Mouse (Mus musculus) layer of hippocampus, adult 8-10 months (tissue): ENCODE data around the gene Tbc1d1. TPM values are rescaled to one million over a fixed set of nuclear protein-coding genes. Genes with fewer than 3 reads are reported as not detected.

ENCODE experiments used
- DNase-seq, 2 experiments: peaks; one replicate each; pipeline ENCODE4 v3.0.0; 2022; ENCODE audit warnings: low spot score in 2 of 2
- total RNA-seq, 4 experiments: library from RNA; stranded (reverse); gene quantifications; 2 replicates each; pipeline ENCODE4 v1.2.4; 2022

Tbc1d1 gene
- total RNA-seq, 4 experiments from 2014 or later = 26.0 to 30.5 (median 28.4) TPM

- no peak for DNase-seq
Observed at GRCm38 (mm10) chr5:64205610-64206009, 49.5 kb downstream of the Tbc1d1 start.

DNA sequence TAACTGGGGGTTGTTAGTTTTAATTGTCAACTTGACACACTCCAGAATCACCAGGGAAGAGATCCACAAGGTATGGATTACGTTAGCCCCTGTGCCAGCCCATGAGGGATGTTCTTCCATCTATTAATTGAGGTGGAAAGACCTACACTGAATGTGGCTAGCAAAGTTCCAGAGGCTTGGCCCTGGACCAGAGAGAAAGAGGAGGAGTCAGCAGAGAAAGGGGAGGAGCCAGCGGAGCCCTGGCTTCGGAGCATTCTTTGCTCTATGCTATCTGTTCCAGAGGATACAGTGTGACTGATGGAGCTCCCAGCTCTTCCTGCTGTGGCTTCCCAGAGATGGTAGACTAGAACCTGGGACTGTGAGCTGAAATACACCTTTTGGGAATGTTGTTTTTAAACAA lies 50.3 kb downstream of the Tbc1d1 start:
- no peak for DNase-seq

DNA sequence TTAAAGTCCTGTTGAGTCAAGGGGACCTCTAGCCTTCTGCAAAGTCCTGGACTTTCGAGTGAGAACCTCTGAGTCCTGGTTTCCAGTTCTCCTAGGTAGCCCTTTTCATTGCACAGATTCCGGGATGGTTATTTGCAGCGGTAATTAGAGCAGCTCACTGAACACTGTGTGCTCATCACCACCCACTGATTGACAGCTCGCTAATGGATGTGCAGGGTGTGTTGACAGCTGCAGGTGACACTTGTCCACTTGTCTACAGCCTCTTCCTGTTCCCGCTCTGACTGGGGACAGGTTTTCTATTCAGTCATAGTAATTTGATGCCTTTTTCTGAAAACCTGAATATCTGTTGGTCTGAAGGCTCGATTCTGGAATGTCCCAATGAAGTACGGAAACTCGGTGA lies 50.8 kb downstream of the Tbc1d1 start:
- no peak for DNase-seq

- no peak for DNase-seq
Observed at GRCm38 (mm10) chr5:64207800-64208199, 51.7 kb downstream of the Tbc1d1 start.

DNA sequence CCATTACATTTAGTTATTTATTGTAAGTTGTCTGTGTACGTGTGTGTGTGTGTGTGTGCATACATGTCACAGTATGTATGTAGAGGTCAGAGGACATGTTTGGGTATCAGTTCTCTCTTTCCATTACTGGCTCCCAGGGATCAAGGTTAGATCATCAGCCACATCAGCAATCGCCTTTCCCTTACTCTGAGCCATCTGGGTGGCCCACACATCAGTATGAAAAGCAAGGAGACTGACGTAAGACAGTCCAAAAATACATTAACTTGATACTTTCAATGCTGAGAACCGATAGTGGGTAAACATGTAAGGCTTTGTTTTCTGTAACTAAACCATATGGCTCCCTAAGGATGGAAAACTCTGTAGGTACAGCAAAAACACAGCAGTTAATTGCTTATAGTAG lies 54.7 kb downstream of the Tbc1d1 start:
- DNase-seq = no peak

DNA sequence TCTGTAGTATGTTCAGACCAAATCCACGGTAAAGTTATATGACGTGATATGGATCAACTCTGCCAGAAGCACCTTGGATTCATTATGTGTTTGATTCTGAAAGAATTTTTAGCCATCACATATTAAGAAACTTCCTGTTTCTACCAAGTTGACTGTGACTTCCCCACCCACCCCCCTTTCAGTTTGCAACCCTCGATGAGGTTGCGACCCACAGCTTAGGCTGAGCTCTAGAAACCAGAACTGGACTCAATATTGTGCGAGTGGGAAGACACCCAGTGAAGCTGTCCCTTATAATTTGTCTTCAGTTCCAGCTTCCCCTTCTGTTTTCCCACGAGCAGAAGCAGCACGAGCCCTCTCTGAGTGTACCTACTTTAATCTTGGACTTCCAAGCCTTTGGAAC lies 55.2 kb downstream of the Tbc1d1 start:
- DNase-seq = no peak

GRCm38 (mm10) chr5:64212206-64212605 lies 56.1 kb downstream of the Tbc1d1 start:
- no peak for DNase-seq

DNA sequence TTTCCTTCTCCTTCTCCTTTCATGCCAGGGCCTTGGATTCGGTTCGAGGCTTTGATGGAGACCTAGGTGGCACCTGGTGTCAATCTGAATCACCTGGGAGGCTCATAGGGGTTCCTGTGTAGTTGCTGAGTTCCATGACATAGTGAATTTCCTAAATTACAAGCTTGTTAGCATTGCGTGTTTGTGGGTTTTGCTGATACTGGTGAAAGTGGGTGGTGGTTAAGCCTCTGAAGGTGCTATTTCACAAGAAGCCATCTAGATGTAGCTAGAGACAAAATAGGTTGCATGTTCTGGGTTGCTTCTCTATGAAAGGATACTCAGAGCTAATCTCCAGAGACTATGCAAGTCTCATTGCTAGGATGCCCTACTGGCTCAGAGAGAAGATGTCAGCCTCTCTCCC lies 56.5 kb downstream of the Tbc1d1 start:
- DNase-seq = no peak

GRCm38 (mm10) chr5:64215806-64216205 lies 59.7 kb downstream of the Tbc1d1 start:
- DNase-seq = no peak

- DNase-seq = no peak
Observed at GRCm38 (mm10) chr5:64216326-64216725, 60.2 kb downstream of the Tbc1d1 start.

DNA sequence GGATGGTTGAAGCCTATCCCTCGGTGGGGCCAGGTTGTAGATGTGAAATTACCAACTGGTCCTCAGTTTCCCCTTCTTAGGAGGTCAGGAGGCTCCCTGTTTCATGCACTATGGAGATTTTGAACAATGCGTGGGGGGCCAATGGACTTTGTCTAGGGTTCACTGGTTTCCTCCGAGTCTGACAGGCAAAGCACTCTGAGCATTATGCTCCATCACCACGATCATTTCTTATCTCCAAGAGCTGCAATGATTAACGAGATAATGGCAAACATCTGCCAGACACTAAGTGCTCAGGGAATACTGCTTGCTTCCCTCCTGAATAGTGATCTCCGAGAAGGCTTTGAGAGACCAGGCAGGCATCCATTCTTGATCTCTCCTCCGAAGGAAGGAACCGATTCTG lies 61.2 kb downstream of the Tbc1d1 start:
- DNase-seq = no peak

DNA sequence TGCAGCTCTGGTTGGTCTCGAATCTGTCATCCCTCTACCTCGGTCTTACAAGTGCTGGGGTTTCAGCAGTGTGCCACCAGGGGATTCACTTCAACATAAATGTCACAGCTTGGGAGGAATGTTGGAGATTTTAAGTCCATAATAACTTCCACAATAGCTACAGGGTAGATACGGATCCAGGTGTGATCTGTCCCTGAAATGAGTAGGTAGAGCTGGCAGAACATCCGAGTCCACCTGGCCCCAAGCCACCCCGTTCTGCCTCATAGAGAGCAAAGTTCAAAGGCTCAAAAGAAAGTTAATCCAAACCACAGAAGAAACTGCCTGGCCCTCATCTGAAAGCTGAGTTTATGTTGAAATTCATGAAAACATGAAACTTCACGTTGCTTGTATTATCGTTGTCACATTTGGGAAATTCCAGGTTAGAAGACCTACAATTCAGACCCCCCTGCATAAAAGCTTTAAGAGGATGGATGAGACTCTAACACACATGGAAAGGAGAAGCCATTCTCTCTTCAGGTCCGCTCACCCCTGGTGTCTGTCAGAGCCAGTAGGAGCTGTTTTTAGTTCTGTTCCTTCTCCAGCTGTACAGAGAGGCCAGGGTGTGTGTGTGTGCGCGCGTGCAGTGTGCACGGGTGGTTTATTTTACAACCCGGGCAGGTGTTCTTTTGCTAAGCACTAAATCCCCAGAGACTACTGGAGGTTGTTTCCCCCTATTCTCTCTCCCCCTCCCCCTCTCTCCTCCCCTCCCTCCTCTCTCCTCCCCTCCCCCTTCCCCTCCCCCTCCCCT lies 61.9 kb downstream of the Tbc1d1 start:
- DNase-seq = no peak

GRCm38 (mm10) chr5:64218603-64218999 lies 62.5 kb downstream of the Tbc1d1 start:
- no peak for DNase-seq

DNA sequence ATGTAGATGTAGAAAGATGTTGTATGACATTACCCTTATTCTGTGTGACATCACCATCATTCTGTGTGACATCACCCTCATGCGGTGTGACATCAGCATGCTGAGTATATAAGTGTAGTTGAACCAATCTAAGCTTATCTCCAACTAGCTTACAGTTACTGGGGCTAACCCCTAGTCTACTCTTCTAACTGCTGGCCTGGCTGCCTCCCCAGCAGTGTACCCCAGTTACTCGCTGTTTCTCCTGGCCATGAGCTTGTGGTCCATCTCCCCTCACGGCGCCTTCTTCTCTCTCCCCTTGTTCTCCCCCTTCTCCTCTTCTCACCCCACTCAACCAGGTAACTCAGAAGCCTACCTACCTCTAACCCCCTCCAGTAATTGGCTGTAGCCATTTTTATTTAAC lies 64.7 kb downstream of the Tbc1d1 start:
- no peak for DNase-seq

DNA sequence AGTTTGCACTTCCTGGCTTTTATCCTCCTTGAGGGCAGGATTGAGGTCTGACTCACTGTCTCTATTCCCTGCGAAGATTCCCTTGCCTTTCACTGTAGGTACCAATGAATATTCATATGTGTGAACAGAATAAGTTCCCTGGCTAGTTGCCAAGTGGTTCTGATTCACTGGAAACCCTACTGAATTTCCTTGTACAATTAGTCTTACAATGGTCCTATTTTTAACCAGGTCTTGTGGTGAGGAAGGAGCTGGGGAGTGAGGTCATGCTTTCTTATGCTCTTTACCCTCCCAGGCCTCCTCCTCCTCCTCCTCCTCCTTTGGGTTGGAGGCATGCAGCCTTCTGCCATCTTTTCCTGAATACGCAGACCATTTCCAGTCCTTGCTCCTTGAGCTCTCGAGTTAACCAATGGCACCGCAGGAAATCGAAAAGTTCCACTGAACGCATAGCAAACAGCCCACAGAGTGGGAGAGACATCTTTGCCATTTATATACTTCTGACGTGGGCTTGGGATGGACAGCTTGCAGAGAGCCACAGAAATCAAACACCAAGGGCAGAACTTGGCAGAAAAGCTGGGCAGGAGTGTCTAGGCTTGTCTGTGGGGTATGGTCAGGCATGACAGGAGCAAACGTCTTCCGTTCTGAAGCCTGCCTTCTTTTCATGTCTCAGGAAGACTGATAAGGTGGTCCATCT lies 68.8 kb downstream of the Tbc1d1 start:
- DNase-seq = no peak

DNA sequence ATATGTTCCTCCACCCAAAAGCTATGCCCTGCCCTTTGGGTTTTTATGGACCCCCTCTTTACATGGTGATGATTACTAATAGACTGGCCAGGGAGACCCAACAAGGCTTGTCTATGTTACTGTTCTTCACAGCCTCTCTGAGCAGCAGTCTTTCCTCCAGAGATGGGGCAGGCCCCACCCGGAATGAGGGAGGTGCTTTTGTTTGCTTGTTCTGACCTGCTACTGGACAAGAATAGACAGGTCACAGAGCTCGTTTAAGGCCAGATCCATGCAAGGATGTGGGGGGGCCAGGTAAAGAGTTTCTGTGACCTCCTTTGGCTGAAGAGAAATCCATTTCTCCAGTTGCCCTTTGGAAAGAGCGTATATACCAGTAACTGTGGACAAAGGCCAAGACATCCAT lies 72.1 kb downstream of the Tbc1d1 start:
- no peak for DNase-seq

DNA sequence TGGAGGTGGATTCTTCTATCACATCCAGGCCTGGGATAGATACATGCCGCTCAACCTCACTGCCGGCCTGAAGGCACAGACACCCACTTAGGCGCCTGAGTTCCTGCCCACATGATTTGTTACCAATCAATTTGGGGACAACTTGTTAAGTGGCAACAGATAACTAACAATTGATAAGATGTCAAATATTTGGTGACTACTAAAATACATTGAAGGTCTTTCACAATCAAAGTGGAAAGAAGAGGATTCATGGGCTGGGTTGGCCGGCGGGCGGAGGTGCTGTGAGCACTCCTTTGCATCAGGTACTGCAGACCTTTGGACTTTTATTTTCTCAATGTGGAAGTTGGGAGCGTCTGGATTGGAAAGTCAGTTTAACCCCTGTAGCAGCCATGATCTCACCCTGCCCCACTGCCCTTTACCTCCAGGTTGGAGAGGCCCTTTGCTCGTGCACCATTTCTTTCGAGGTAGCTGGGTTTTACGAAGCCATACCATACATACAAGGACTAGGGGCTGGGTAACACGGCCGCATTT lies 73.3 kb downstream of the Tbc1d1 start:
- DNase-seq = no peak

GRCm38 (mm10) chr5:64230061-64230466 lies 74.0 kb downstream of the Tbc1d1 start:
- DNase-seq = peak; percentile 42 to 54

DNA sequence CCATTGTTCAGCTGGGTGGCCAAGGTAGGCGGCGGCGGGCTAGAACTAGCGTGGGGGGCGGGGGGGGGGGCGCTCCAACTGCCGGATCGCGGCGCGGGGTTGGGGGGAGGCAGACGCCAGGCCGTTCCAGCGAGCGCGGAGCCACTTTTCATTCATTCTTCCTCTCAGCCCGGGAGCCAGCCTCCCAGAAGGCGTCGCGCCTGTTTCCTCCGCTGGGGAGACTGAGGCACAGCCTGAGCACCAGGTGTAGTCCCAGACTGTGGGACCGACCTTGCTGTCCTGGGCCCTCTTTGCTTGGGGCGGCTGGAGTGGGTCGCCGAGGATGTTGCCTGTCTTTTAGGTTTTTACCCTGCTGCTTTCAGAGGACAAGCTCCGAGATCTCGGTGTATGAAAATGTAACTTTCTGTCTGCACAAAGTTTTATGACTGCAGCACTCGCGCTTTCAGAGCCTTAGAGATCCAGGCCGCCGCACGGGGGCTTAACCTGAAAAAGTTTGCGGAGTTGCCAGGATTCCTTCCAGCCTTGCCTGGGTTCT lies 74.5 kb downstream of the Tbc1d1 start:
- no peak for DNase-seq

- no peak for DNase-seq
Observed at GRCm38 (mm10) chr5:64232872-64233271, 76.8 kb downstream of the Tbc1d1 start.

GRCm38 (mm10) chr5:64234269-64234985 lies 78.3 kb downstream of the Tbc1d1 start:
- no peak for DNase-seq

GRCm38 (mm10) chr5:64235250-64235649 lies 79.1 kb downstream of the Tbc1d1 start:
- DNase-seq = no peak
